Mouse (Mus musculus) right cerebral cortex, postnatal 25 days (tissue): ENCODE measurements around the gene Mak.
A peak's percentile ranks its signal among the peaks of the same experiment; 100 is the strongest.

Source experiments
- DNase-seq: peaks from one replicate; pipeline ENCODE4 v3.0.0; 2022

The Mak gene

GRCm38 (mm10) chr13:41079421-41079780 is at the start of gene Mak:
Mak (minus strand) TSS chr13:41079706.
- DNase-seq, result peak; percentile 80

GRCm38 (mm10) chr13:41129061-41129460 is 49.6 kb upstream of the Mak start:
- DNase-seq, result peak; percentile 14

DNA sequence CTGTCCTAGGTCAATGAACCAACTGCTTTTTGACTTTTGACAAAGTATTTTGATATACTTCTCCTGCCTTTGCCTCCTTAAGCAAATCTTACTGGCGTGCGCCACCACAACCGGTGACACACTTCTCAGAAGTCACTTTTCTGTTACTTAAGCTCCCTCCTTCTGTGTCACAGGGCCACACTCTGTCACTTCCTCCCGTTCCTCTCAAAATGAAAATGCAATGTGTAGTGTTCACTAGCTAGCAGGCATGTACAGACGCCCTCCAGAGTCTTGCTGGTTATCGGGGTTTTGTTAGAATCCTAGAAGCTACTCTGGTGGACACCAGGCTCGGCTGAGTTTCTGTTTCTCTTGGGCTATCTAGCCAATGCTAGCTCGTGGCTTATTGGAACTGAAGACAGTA is 48.8 kb upstream of the Mak start:
- no peak for DNase-seq

DNA sequence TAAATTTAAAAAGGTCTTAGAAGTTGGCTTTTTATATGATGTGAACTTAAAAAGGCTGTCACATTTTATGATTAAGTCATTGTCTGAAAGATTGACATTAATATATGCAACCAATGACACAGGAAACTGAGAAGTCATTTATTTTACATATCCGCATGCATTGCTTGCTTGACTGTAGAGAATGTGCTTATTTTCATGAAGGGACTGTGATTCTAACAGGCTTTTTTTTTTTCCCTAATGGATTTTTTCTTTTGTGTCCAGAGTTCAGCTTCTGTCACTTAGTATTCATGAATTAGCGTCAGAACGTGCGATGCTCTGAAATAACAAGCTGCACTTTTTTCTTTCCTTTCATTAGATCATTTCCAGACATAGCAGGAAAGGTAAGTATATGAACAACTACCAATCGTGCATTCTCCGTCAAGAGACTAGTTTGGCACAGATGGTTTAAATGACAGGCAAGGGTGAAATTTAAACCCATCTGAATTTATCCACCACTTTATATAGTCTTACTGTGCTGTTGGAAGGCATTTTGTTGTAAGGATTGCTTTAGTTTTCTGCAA is 44.2 kb upstream of the Mak start:
- no peak for DNase-seq

DNA sequence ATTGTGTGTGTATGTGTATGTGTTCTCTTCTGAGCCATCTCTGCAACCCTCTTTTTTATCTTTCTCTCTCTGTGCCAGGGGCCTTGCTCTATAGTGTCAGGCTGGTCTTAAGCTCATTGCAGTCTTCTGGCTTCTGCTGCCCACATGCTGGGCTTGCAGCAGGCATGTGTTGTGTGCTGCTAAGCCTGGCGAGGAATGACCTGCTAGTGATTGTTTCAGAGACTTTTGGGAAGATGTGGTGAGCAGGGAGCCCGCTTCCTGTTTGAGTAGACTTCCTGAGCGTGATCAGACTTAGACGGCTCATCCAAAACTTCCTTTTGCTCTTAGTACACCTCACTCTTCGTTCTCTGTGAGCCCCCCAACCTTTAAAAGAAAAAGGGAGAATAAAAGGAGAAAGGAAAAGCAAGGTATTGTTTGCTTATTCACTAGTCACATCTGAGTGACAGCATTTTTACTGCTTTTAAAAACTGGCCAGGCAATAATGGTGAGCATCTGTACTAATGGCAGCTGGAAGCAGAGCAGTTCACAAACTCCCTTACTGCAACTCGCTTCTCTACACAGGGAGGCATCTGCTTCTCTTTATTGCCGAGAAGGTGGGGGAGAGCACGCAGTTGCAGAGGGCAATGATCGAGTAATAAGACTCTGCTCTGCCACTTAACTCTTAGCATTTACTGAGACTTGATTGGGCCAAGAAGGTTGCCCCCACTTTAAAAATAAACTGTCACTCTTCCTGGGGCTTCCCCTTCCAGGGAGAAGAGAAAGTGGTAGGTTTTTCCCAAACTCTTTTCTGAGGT is 39.8 kb upstream of the Mak start:
- DNase-seq, result no peak

GRCm38 (mm10) chr13:41113940-41114339 is 34.4 kb upstream of the Mak start, which contains the start of gene Sycp2l:
Sycp2l (plus strand) TSS chr13:41114307.
- DNase-seq, result no peak

DNA sequence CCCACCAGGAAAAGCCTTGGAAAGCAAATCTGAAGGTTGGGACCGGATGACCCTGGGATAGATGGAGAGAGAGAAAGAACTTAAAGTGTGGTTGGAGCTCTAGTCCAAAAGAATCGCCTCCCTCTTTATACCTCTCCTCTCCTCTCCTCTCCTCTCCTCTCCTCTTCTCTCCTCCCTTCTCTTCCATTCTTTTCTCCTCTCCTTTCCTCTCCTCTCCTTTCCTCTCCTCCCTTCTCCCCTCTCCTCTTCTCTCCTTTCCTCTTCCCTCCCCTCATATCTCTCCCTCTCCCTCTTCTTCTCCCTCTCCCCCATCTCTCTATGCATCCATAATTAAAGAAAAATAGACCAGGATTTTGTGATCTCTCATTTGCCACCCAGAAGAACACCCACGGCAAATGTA is 31.4 kb upstream of the Mak start, which contains the start of gene Gcm2:
Gene Gcm2, minus strand, starts transcription at position 101 of the 400 bp plus-strand sequence.
- no peak for DNase-seq

DNA sequence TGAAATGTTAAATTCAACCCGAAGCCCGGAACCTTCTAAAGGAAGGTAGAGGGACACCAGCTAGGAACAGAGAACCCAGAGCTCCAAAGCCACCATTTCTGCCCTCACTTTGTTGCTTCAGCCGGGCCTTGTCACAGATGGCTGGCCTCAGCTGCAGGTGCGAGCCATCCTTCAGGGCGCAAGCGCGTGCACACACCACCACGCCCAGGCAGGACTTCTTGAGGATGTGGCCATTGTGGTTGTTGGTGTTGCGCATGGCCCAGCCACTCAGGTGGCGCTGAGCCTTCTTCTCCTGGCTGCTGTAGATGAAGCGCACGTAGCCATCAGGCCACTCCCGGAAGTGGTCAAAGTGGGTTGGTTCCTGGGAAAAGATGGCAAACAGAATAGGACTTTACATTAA is 26.0 kb upstream of the Mak start:
- DNase-seq, result no peak

DNA sequence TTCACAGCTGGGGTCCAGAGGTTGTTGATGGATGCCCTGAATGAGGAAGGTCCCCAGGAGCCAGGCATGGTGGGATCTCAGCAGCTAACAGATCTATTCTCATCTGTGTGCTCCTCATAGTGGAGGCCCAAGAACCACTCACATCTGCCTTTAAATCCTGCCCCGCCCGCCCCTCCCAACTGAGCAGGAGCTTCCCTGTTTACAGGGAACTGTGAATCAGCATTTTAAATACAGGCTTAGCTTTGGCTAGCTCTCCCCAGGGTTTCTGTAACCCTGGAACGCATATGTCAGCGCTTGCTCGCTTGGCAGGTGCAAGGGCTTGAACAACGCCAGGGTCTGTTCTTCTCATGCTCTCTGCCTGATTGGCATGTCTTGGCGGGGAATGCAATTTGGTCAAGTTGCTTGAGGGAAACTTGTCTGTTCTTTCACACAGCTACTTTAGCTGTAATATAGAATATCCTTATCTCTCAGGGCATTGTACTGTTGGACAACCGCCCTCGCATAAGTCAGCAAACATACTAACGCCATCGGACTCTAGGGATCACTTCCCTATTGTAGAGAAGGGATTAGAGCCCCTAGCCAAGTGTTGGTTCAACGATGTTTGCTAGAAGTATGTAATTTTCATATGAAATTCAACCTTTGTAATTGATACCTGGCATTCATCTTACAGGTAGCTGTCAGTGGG is 24.5 kb upstream of the Mak start:
- no peak for DNase-seq

- DNase-seq, result no peak
Observed at GRCm38 (mm10) chr13:41100031-41100430, 20.5 kb upstream of the Mak start.

DNA sequence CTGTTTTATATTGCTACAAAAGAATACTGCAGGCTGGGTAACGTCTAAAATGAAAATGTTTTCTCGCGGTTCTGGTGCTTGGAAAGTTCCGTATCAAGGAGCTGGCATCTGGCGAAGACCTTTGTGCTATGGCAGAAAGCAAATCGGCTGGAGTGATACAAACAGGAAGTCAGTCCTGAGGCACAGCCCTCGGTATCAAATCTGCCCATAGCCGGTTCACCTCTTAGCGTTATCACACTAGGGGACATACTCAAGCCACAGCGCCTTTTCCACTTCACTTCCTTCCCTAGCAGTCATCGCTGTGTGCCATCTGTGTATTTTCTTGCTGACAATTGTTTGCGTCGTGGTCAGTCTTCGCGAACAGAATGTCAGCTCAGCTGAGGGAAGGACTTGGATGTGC is 18.8 kb upstream of the Mak start:
- no peak for DNase-seq

GRCm38 (mm10) chr13:41097324-41098058 is 18.0 kb upstream of the Mak start:
- DNase-seq, result no peak

- DNase-seq, result no peak
Observed at GRCm38 (mm10) chr13:41094160-41094559, 14.7 kb upstream of the Mak start.

GRCm38 (mm10) chr13:41091271-41091670 is 11.8 kb upstream of the Mak start:
- DNase-seq, result no peak

GRCm38 (mm10) chr13:41088746-41089145 is 9.2 kb upstream of the Mak start:
- no peak for DNase-seq

GRCm38 (mm10) chr13:41085140-41085539 is 5.6 kb upstream of the Mak start:
- DNase-seq, result no peak

GRCm38 (mm10) chr13:41084521-41084920 is 5.0 kb upstream of the Mak start:
- no peak for DNase-seq

- no peak for DNase-seq
Observed at GRCm38 (mm10) chr13:41080700-41081099, 1.2 kb upstream of the Mak start.

DNA sequence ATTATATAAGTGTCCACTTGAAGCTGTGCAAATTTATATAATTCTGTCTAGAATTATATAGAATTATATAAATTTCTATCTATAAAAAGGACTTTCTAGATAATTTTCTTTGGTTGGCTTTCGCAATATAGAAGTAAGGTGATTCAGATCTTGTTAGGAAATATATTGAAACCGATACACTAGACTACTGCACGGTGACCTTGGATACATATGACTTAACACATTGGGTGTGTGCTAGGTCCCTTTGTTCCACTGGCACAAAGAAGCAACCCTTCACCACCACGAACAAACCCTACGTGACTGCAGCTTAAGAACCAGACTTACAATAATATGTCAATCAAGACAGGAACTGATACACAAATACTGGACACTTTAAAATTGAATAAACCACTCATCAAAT is 353 bp upstream of the Mak start:
- no peak for DNase-seq

DNA sequence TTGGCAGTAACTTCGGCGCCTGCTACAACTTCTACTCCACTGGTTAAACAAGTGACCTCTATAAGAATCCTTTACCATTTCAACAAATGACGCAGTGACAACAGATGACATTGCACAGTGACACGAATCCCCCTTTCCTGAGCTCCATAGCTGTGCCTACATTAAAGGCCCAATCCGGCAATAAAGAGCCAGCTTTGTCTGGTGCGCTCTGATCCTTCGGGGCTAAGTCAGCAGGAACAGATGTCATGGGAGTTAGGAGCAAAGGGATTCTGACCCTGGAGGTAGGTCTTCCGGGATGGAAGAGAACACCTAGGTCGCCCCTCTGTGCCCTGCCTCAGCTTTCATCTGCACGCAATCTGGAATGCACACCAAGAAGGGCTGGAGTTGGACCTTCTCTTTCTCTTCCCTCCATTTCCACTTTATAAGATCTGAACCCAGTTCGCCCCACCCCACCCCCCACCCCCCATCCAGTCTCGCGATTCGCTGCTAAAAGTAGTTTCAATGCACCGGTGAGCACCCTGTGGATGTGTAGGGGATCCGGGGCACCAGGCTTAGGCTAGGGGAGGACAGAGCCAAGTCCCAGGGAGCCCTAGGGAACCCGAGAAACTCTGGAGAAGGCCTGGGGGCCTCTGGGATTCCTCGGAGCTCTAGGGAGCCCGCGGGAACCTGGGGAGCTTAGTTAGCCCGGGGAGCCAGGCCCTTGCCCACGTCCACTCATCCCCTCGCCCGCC is 651 bp downstream of the Mak start:
- no peak for DNase-seq

DNA sequence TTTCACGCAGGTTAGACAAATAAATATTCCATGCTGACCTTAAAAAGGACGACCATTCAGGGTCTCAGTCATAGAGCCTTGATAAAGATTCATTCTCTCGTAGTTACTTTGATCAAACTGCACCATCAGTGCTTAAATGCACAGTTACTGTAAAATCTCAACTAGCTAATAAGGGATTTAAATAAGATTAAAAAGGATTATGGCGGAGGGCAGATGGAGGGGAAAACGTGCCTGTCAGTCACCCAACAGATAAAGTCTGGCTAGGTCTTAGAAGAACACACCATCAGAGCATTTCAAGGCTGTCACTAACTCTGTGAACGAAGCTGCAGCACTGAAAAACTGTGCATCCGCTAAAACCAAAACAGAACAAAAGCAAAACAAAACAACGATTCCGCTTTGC is 1.6 kb downstream of the Mak start:
- no peak for DNase-seq

DNA sequence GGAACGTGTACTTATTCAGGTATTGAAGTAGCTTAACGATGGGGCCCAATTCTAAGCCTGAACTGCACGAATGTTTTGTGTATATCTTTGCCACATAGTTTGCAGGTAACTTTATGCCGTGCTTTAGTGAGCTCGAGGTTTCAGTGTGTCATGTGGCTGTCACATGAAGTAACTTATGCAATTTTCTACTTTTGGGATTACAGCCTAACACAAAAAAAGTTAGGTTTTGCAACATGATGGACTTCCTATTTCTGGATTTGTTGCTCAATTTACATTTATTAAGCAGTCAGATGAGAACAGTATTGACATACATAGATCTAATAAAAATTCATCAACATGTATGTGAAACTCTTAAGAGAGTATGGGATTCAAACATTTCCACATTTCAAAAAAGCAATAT is 5.7 kb downstream of the Mak start:
- DNase-seq, result no peak

DNA sequence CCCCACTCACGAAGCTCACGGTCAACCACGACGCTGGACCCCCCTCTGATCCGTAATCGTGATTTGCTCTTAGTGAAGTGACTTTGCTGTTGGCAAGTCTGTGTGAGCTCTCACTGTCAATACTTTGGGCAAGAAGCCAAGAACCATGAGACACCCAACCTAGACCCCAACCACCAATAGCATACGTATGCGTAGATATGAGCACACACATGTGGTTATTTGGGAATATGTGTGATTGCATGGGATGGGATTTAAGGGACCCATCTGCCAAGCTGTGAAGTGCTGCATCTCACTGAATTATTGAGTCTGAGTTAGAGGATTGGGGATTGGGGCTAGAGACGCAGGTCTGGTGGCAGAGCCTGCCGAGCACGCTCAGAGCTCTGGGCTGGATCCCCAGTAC is 7.9 kb downstream of the Mak start:
- no peak for DNase-seq
